Mouse (Mus musculus) MEL (cell line): Measurements from ENCODE around the gene Chid1.

ENCODE experiments used
- BHLHE40 ChIP-seq: IDR thresholded peaks from 2 replicates; pipeline ENCODE4 v1.6.1; 2012; ENCODE audit warnings: low read depth, mild to moderate bottlenecking, inconsistent platforms, low read length, improper control_type of control experiment, borderline replicate concordance
- CTCF ChIP-seq, 3 experiments: IDR thresholded peaks in 2 of 3; conservative IDR thresholded peaks in 1 of 3; 2 replicates each; pipeline ENCODE4 v1.5.1; 2011 to 2012; ENCODE audit warnings: low read length in 3 of 3, low read depth in 2 of 3, mild to moderate bottlenecking in 2 of 3, improper control_type of control experiment in 1 of 3, inconsistent platforms in 1 of 3, mixed read lengths in 1 of 3, moderate library complexity in 1 of 3; ENCODE audit not compliant: control insufficient read depth in 1 of 3, insufficient read depth in 1 of 3, poor library complexity in 1 of 3, severe bottlenecking in 1 of 3
- EP300 ChIP-seq, 2 experiments: IDR thresholded peaks; 2 replicates each; pipeline ENCODE4 v1.6.1; 2011; ENCODE audit warnings: improper control_type of control experiment in 2 of 2, low read length in 2 of 2, low read depth in 1 of 2, mild to moderate bottlenecking in 1 of 2
- MAFK ChIP-seq: IDR thresholded peaks from 2 replicates; pipeline ENCODE4 v1.6.1; 2011; ENCODE audit warnings: low read depth, mild to moderate bottlenecking, low read length, improper control_type of control experiment, borderline replicate concordance
- MAZ ChIP-seq: IDR thresholded peaks from 2 replicates; pipeline ENCODE4 v1.6.1; 2012; ENCODE audit warnings: low read depth, mild to moderate bottlenecking, inconsistent platforms, low read length, improper control_type of control experiment
- POLR2A ChIP-seq, 2 experiments: IDR thresholded peaks; 2 replicates each; pipeline ENCODE4 v1.6.1; 2011 to 2012; ENCODE audit warnings: low read length in 2 of 2, mild to moderate bottlenecking in 2 of 2, control low read depth in 1 of 2, improper control_type of control experiment in 1 of 2, low read depth in 1 of 2, moderate library complexity in 1 of 2; ENCODE audit not compliant: control insufficient read depth in 1 of 2, insufficient read depth in 1 of 2, poor library complexity in 1 of 2
- SIN3A ChIP-seq: IDR thresholded peaks from 2 replicates; pipeline ENCODE4 v1.6.1; 2012; ENCODE audit warnings: low read length, improper control_type of control experiment, inconsistent platforms
- TBP ChIP-seq: IDR thresholded peaks from 2 replicates; pipeline ENCODE4 v1.8.0; 2011; ENCODE audit warnings: low read depth, low read length, improper control_type of control experiment
- USF2 ChIP-seq, 2 experiments: IDR thresholded peaks; 2 replicates each; pipeline ENCODE4 v1.6.1; 2011 to 2012; ENCODE audit warnings: improper control_type of control experiment in 2 of 2, low read length in 2 of 2, borderline replicate concordance in 1 of 2, inconsistent platforms in 1 of 2, low read depth in 1 of 2, mild to moderate bottlenecking in 1 of 2; ENCODE audit not compliant: insufficient read depth in 1 of 2

DNA sequence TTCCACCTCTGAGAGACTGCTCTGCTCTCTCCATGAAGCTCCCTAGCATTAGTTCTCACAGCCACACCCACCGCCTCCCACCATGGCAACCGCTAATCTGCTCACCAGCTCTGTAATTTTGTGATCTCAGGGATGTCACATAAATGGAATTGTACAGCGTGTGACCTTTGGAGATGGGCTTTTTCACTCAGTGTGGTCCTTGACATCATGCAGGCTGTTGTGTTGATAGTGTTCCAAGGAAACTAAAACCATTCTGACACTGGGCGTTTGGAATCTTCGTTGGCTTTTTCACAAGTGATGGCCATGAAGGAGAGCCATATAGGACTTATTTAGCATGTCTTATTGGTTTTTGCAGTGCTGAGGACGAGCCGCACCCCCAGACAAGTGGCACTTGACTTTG, 26.9 kb upstream of the Chid1 start:
- no peak for TF ChIP-seq POLR2A (IDR thresholded peaks at IDR 0.05; ENCODE audit: control insufficient read depth in 1 of 2, insufficient read depth in 1 of 2, low read depth in 1 of 2, low read length in 2 of 2, poor library complexity in 1 of 2)
- no peak for TF ChIP-seq USF2 (IDR thresholded peaks at IDR 0.05; ENCODE audit: borderline replicate concordance in 1 of 2, insufficient read depth in 1 of 2, low read depth in 1 of 2, low read length in 2 of 2)
- no peak for TF ChIP-seq EP300 (IDR thresholded peaks at IDR 0.05; ENCODE audit: low read depth in 1 of 2, low read length in 2 of 2)
- no peak for TF ChIP-seq TBP
- TF ChIP-seq CTCF (IDR thresholded peaks at IDR 0.05 in 2 of 3, conservative IDR thresholded peaks at IDR 0.05 in 1 of 3; ENCODE audit: control insufficient read depth in 1 of 3, insufficient read depth in 1 of 3, low read depth in 2 of 3, low read length in 3 of 3, poor library complexity in 1 of 3, severe bottlenecking in 1 of 3) = no peak
- no peak for TF ChIP-seq BHLHE40
- no peak for TF ChIP-seq SIN3A
- no peak for TF ChIP-seq MAFK
- TF ChIP-seq MAZ = no peak
